In the genomic region with DNA sequence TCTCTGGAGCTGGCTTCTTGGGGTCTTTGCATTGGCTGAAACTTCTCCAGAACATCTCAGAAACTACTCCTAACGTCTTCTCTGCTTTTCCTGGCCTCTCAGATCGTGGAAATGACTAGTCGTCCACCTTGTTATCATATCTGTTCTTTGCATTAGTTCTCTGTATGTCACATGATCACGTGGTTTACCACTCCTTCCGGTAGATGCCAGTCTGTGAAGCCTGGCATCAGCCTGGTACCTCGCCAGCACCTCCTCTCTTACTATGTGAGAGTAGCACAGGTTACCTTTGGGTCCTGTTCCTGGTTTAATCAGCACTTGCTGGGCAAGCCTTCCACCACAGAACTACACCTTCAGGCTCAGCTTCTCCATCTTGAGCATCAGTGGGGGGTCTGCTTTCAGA, we compare ENCODE assay signal across 1 mouse cellular context.
TF ChIP-seq lines count a peak whose summit lies in the region.

No protein-coding gene starts in this region.

TF ChIP-seq in MEL, 35 proteins besides CTCF, POLR2A, EP300 and RAD21 (continued from another document):
- TF ChIP-seq MAX (IDR thresholded peaks at IDR 0.05; ENCODE audit: low read length): peak; percentile 79
